Mouse (Mus musculus) Patski (cell line): ENCODE measurements around the gene Gjd2. TPM values are rescaled to one million over a fixed set of nuclear protein-coding genes. Genes with fewer than 3 reads are reported as not detected.

Source experiments
- ATAC-seq: fragments of 100-300 bp; one replicate; pipeline ENCODE4 v1.8.0; 2021
- CTCF ChIA-PET: fragments of 350-600 bp; sonication (Branson Sonifier 250); formaldehyde crosslinking; loops from one replicate; lab custom pipeline; 2022; ENCODE audit warnings: inconsistent platforms; lab: Charles Lee
- POLR2A ChIA-PET: fragments of 350-600 bp; sonication (Branson Sonifier 250); formaldehyde crosslinking; loops from one replicate; lab custom pipeline; 2022; ENCODE audit warnings: antibody characterized with exemption, inconsistent platforms; lab: Charles Lee
- DNase-seq: peaks from one replicate; pipeline ENCODE4 v3.0.0-alpha.2; 2011; ENCODE audit warnings: low read depth, low spot score
- H3K27me3 ChIP-seq: fragments of 371-371 bp; one replicate; pipeline ENCODE4 v1.5.1; 2021
- CTCF ChIP-seq: fragments of 100-300 bp; IDR thresholded peaks from one replicate; pipeline ENCODE4 v1.5.1; 2021
- in situ Hi-C: fragments of 300-500 bp; cut with MboI; formaldehyde crosslinking; loops from 3 replicates; pipeline ENCODE4 v1.11.1; 2018; ENCODE audit warnings: low pct_unique_long_range_greater_than_20kb, mixed read lengths
- polyA plus RNA-seq: library from polyadenylated mRNA; unstranded; gene quantifications from one replicate; pipeline ENCODE4 v1.2.3, GENCODE M21; 2021

Gjd2 gene
- not detected for polyA plus RNA-seq

GRCm38 (mm10) chr2:114013295-114013771, at the start of gene Gjd2:
TSS of gene Gjd2 (minus strand) at chr2:114013619.
- no peak for DNase-seq
- TF ChIP-seq CTCF, result no peak
- no peak for ATAC-seq
- ChIA-PET CTCF (no interaction called here), POLR2A (no interaction called here)
- peaks cover 72% of the 10 kb centered on the region for H3K27me3 ChIP-seq
- in situ Hi-C loops, result no loop called here

- no peak for ATAC-seq
Observed at GRCm38 (mm10) chr2:114060071-114060591, 46.7 kb upstream of the Gjd2 start.

GRCm38 (mm10) chr2:114059608-114060007, 46.2 kb upstream of the Gjd2 start:
- in situ Hi-C loops, result no loop called here
- no peak for DNase-seq
- ATAC-seq, result no peak
- H3K27me3 ChIP-seq, result peaks cover 5% of the 10 kb centered on the region
- CTCF ChIA-PET, result interaction anchor here (1.1 to 1.5 kb wide), 3 partner anchors 9 to 28 kb away, joined by 3 to 4 read pairs (median 4); no protein-coding TSS in a partner anchor
- POLR2A ChIA-PET, result no interaction called here
- no peak for TF ChIP-seq CTCF

More at GRCm38 (mm10) chr2:114060071-114060591, 46.7 kb upstream of the Gjd2 start:
- ChIA-PET CTCF (interaction anchor here (1.1 to 1.5 kb wide), 3 partner anchors 9 to 27 kb away, joined by 3 to 4 read pairs (median 4); no protein-coding TSS in a partner anchor), POLR2A (no interaction called here)
- peaks cover 5% of the 10 kb centered on the region for H3K27me3 ChIP-seq
- DNase-seq, result no peak
- TF ChIP-seq CTCF, result no peak
- in situ Hi-C loops, result no loop called here

- no peak for ATAC-seq
- POLR2A ChIA-PET, result no interaction called here
- CTCF ChIA-PET, result interaction anchor here (1.3 to 1.8 kb wide), 3 partner anchors 10 to 17 kb away, joined by 3 to 4 read pairs (median 4); no protein-coding TSS in a partner anchor
- in situ Hi-C loops, result no loop called here
- DNase-seq, result no peak
- TF ChIP-seq CTCF, result no peak
- H3K27me3 ChIP-seq, result peaks cover 11% of the 10 kb centered on the region
Observed at GRCm38 (mm10) chr2:114058226-114058796, 44.9 kb upstream of the Gjd2 start.

GRCm38 (mm10) chr2:114057303-114057853, 44.0 kb upstream of the Gjd2 start:
- POLR2A ChIA-PET, result interaction anchor here (0.6 kb wide), 1 partner anchor 65 kb away, joined by 4 read pairs; no protein-coding TSS in a partner anchor
- in situ Hi-C loops, result no loop called here
- CTCF ChIA-PET, result interaction anchor here (1.8 kb wide), 1 partner anchor 9 kb away, joined by 4 read pairs; no protein-coding TSS in a partner anchor
- DNase-seq (no peak), ATAC-seq (peak; percentile 73)
- H3K27me3 ChIP-seq, result peaks cover 11% of the 10 kb centered on the region
- no peak for TF ChIP-seq CTCF

- in situ Hi-C loops, result no loop called here
- ChIA-PET CTCF (no interaction called here), POLR2A (no interaction called here)
- peaks cover 11% of the 10 kb centered on the region for H3K27me3 ChIP-seq
- ATAC-seq (no peak), DNase-seq (no peak)
- no peak for TF ChIP-seq CTCF
Observed at GRCm38 (mm10) chr2:114054129-114054528, 40.7 kb upstream of the Gjd2 start.

GRCm38 (mm10) chr2:114052696-114053598, 39.5 kb upstream of the Gjd2 start, which contains the start of gene Actc1:
TSS of gene Actc1 (minus strand) at chr2:114053548.
- H3K27me3 ChIP-seq, result peaks cover 11% of the 10 kb centered on the region
- ChIA-PET POLR2A (interaction anchor here (0.6 to 0.7 kb wide), 2 partner anchors 20 to 107 kb away, joined by 4 to 5 read pairs; no protein-coding TSS in a partner anchor), CTCF (no interaction called here)
- TF ChIP-seq CTCF, result no peak
- ATAC-seq (no peak), DNase-seq (no peak)
- in situ Hi-C loops, result no loop called here

- no peak for TF ChIP-seq CTCF
- ChIA-PET POLR2A (interaction anchor here (0.6 to 0.7 kb wide), 2 partner anchors 18 to 106 kb away, joined by 4 to 5 read pairs; no protein-coding TSS in a partner anchor), CTCF (interaction anchor here (1.2 to 1.5 kb wide), 2 partner anchors 10 to 81 kb away, joined by 3 to 5 read pairs; no protein-coding TSS in a partner anchor)
- H3K27me3 ChIP-seq, result peaks cover 11% of the 10 kb centered on the region
- no peak for ATAC-seq
- DNase-seq, result no peak
- in situ Hi-C loops, result no loop called here
Observed at GRCm38 (mm10) chr2:114051871-114052241, 38.4 kb upstream of the Gjd2 start.

GRCm38 (mm10) chr2:114051111-114051870, 37.9 kb upstream of the Gjd2 start:
- CTCF ChIA-PET, result interaction anchor here (1.2 to 1.5 kb wide), 2 partner anchors 10 to 81 kb away, joined by 3 to 5 read pairs; no protein-coding TSS in a partner anchor

More at GRCm38 (mm10) chr2:114051111-114051870, 37.9 kb upstream of the Gjd2 start:
- no peak for DNase-seq
- ATAC-seq, result no peak
- POLR2A ChIA-PET, result no interaction called here
- in situ Hi-C loops, result no loop called here
- peaks cover 9% of the 10 kb centered on the region for H3K27me3 ChIP-seq
- no peak for TF ChIP-seq CTCF
